Mouse (Mus musculus): Measurements from ENCODE around the gene Gm37240. TPM values are rescaled to one million over a fixed set of nuclear protein-coding genes. Genes with fewer than 3 reads are reported as not detected.

Gene Gm37240
- polyA plus RNA-seq, 1 experiment from 2014 or later = 0.52 TPM

DNA sequence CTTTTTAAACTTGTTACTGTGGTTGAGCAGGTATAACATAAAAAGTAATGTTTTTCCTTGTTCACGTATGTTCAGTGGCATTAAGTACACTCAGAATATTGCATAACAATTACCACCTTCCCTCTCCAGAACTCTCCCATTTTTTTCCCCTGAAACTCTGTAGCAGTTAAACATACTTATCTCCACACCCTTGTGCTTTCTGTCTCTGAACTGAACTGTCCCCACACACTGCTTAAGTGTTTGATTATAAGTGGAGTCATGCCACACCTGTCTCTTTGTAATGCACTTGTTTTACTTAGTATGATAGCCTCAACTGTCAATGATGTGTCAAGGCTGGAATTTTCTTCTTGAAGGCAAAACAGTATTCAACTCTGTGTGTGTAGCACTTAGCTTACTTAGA is 963.6 kb downstream of the Gm37240 start:
- Histone ChIP-seq H3K27ac (no peak overlapping the region), H3K4me2 (no peak overlapping the region), H3K9ac (no peak overlapping the region), H3K4me1 (peaks cover 8% of the 10 kb centered on the region), H3K4me3 (no peak overlapping the region), H3K9me3 (replicated peaks) (no peaks in the 10 kb centered on the region), H3K36me3 (no peaks in the 10 kb centered on the region), H3K27me3 (replicated peaks) (no peaks in the 10 kb centered on the region)
- ATAC-seq = no peak
- WGBS (ENCODE audit: insufficient replicate concordance) = 75% methylated on average over 1 of the region's 1 CpGs

- 45% methylated on average over 1 of the region's 1 CpGs for WGBS (ENCODE audit: insufficient replicate concordance)
- Histone ChIP-seq H3K9me3 (replicated peaks) (no peaks in the 10 kb centered on the region), H3K4me3 (no peak overlapping the region), H3K9ac (no peak overlapping the region), H3K4me1 (peaks cover 8% of the 10 kb centered on the region), H3K27me3 (replicated peaks) (no peaks in the 10 kb centered on the region), H3K4me2 (no peak overlapping the region), H3K27ac (no peak overlapping the region), H3K36me3 (no peaks in the 10 kb centered on the region)
- no peak for ATAC-seq
These were observed 964.1 kb downstream of the Gm37240 start for GRCm38 (mm10) chr3:84923256-84923655.

DNA sequence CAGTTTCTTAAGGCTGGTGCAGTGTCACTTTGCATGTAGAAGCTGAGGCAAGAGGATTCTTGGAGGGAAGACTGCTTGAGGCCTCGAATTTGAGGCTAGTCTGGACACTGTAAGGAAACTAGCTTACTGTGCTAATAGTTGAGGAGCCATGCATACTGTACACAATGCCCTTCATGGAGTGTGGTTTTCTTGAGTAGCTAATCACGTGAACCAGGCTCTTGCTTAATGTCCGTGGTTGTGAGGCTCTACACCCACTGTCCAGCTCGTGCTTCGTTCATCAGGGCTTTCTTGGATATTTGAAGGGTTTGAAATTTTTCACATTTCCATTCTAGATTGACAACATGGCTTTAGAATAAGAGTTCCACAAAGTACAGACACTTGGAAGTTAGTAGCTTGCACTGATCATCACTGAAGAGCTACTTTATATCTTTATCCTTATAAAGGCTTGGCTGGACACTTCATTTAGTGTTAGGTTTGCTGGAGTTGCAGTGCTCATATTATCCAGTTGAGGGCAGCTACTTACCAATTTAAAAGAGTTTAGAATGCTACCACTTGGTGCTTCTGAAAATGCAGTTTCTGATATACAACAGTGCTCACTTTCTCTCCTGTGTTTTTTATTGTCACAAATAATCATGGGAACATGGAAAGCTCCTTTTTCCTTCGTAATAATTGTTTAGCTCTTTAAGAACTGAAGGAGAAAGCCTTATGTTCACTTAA is 965.5 kb downstream of the Gm37240 start:
- no peak for ATAC-seq
- Histone ChIP-seq H3K4me1 (peaks cover 11% of the 10 kb centered on the region), H3K9me3 (replicated peaks) (no peaks in the 10 kb centered on the region), H3K27ac (no peak overlapping the region), H3K27me3 (replicated peaks) (no peaks in the 10 kb centered on the region), H3K9ac (no peak overlapping the region), H3K36me3 (no peaks in the 10 kb centered on the region), H3K4me3 (no peak overlapping the region), H3K4me2 (no peak overlapping the region)
- 50% methylated on average over 6 of the region's 6 CpGs for WGBS (ENCODE audit: insufficient replicate concordance)

- H3K36me3 ChIP-seq = no peaks in the 10 kb centered on the region
- H3K9ac ChIP-seq = no peak overlapping the region
- no peak for ATAC-seq
- no peak overlapping the region for H3K4me3 ChIP-seq
- no peak overlapping the region for H3K27ac ChIP-seq
- no peaks in the 10 kb centered on the region for H3K27me3 ChIP-seq (replicated peaks)
- H3K4me1 ChIP-seq = peaks cover 7% of the 10 kb centered on the region
- no peaks in the 10 kb centered on the region for H3K9me3 ChIP-seq (replicated peaks)
- no peak overlapping the region for H3K4me2 ChIP-seq
- 72% methylated on average over 9 of the region's 9 CpGs for WGBS (ENCODE audit: insufficient replicate concordance)
These were observed 969.2 kb downstream of the Gm37240 start for GRCm38 (mm10) chr3:84917903-84918679.

DNA sequence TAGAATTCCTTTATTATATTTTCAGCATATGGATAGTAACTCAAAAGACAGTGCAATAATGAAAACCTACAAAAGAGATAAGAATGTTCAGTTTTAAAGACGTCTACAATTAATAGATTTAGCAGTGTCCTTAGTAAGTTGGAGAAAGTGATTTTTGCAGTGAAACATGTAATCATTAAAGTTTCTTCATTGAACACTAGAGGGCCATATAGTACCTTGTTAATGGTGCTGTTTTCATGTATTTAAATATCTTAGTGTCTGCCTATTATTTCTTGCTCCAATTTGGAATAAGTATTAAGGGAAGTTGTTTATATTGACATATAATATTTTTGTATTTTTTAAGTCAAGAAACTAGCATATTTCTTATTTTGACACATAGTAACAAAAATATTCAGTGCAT is 973.0 kb downstream of the Gm37240 start:
- 0 out of 2 replicates have a peak, but pooled peaks cover 4% of the 10 kb centered on the region for H3K4me1 ChIP-seq
- no peak overlapping the region for H3K4me3 ChIP-seq
- WGBS (ENCODE audit: insufficient replicate concordance) = 41% methylated on average over 1 of the region's 1 CpGs
- no peaks in the 10 kb centered on the region for H3K36me3 ChIP-seq
- no peak overlapping the region for H3K9ac ChIP-seq
- no peaks in the 10 kb centered on the region for H3K9me3 ChIP-seq (replicated peaks)
- no peak overlapping the region for H3K4me2 ChIP-seq
- no peak overlapping the region for H3K27ac ChIP-seq
- no peaks in the 10 kb centered on the region for H3K27me3 ChIP-seq (replicated peaks)
- no peak for ATAC-seq

- peaks cover 10% of the 10 kb centered on the region for H3K36me3 ChIP-seq
- no peak overlapping the region for H3K4me3 ChIP-seq
- WGBS (ENCODE audit: insufficient replicate concordance) = 21% methylated on average over 1 of the region's 1 CpGs
- H3K27me3 ChIP-seq (replicated peaks) = no peaks in the 10 kb centered on the region
- H3K27ac ChIP-seq = no peak overlapping the region
- no peak overlapping the region for H3K4me2 ChIP-seq
- ATAC-seq = no peak
- H3K9me3 ChIP-seq (replicated peaks) = no peaks in the 10 kb centered on the region
- H3K9ac ChIP-seq = no peak overlapping the region
- no peaks in the 10 kb centered on the region for H3K4me1 ChIP-seq
These were observed 980.8 kb downstream of the Gm37240 start for GRCm38 (mm10) chr3:84906528-84906927.

DNA sequence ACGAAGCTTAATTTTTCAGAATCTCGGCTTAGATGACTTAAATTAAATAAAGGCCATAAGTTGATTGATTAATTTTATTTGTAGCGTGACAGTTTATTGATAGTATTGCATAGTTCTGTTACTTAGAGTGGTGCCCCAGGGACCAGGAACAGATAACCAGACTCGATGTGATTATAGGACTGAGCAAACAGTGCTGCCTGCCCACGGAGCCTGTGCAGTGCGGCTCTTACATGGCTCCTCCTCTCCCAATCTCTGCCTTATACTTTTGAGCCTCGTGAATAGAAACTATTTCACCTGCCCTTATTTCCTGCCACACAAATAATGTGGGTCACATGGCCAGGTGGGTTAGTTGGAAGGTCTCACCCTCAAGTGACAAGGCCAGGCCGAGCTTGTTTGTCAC is 989.4 kb downstream of the Gm37240 start:
- H3K27ac ChIP-seq = no peak overlapping the region
- WGBS (ENCODE audit: insufficient replicate concordance) = 73% methylated on average over 8 of the region's 8 CpGs
- no peaks in the 10 kb centered on the region for H3K27me3 ChIP-seq (replicated peaks)
- H3K4me2 ChIP-seq = no peak overlapping the region
- H3K4me3 ChIP-seq = no peak overlapping the region
- H3K9ac ChIP-seq = no peak overlapping the region
- no peaks in the 10 kb centered on the region for H3K4me1 ChIP-seq
- no peak for ATAC-seq
- H3K36me3 ChIP-seq = no peaks in the 10 kb centered on the region
- H3K9me3 ChIP-seq (replicated peaks) = no peaks in the 10 kb centered on the region

- ATAC-seq = no peak
- Histone ChIP-seq H3K36me3 (no peaks in the 10 kb centered on the region), H3K27ac (no peak overlapping the region), H3K4me3 (no peak overlapping the region), H3K27me3 (replicated peaks) (no peaks in the 10 kb centered on the region), H3K4me2 (no peak overlapping the region), H3K9ac (no peak overlapping the region), H3K9me3 (replicated peaks) (no peaks in the 10 kb centered on the region), H3K4me1 (peaks cover 5% of the 10 kb centered on the region; the same call in 1 of the 2 replicates)
- 74% methylated on average over 5 of the region's 5 CpGs for WGBS (ENCODE audit: insufficient replicate concordance)
These were observed 996.3 kb downstream of the Gm37240 start for GRCm38 (mm10) chr3:84890983-84891382.

- Histone ChIP-seq H3K9me3 (replicated peaks) (no peaks in the 10 kb centered on the region), H3K4me2 (no peak overlapping the region), H3K4me3 (no peak overlapping the region), H3K4me1 (peaks cover 11% of the 10 kb centered on the region), H3K27ac (no peak overlapping the region), H3K36me3 (no peaks in the 10 kb centered on the region), H3K9ac (no peak overlapping the region), H3K27me3 (replicated peaks) (no peaks in the 10 kb centered on the region)
- ATAC-seq = no peak
- 58% methylated on average over 1 of the region's 1 CpGs for WGBS (ENCODE audit: insufficient replicate concordance)
These were observed 997.7 kb downstream of the Gm37240 start for GRCm38 (mm10) chr3:84889648-84890047.

DNA sequence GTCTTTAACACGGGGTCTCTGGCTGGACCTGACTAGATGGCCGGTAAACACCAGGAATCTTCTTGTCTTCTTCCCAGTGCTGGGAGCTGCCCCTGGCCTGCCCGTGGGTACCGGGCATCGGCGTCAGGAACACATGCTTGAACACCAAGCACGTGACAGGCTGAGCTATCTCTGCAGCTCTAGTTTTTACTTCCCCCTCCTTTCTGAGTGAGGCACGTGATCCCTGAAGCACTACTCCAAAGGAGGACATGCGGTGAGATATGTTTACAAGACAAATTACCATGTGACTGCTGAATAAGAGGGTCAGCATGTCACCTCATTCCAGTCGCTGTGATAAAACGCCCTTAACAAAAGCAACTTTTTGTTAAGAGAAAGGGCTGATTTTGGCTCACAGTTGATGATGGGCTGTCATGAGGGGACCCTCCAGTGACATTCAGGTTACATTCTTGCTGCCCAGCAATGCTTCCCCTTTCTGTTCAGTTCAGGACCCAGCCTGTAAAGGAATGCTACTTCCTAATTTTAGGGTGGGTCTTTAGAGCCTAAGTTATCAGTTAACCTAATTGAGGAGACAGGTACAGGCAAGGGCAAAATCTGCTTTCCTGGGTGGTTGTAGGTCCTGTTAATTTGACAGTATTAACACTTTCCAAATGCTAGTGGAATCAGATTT is 1003.4 kb downstream of the Gm37240 start:
- no peak overlapping the region for H3K4me2 ChIP-seq
- no peak overlapping the region for H3K27ac ChIP-seq
- 30% methylated on average over 11 of the region's 11 CpGs for WGBS (ENCODE audit: insufficient replicate concordance)
- no peak overlapping the region for H3K4me3 ChIP-seq
- peak; percentile 42; the same call in 1 of the 2 replicates for ATAC-seq
- H3K9me3 ChIP-seq (replicated peaks) = no peaks in the 10 kb centered on the region
- peaks cover 4% of the 10 kb centered on the region; the same call in 1 of the 2 replicates for H3K36me3 ChIP-seq
- peaks cover 21% of the 10 kb centered on the region for H3K4me1 ChIP-seq
- H3K27me3 ChIP-seq (replicated peaks) = no peaks in the 10 kb centered on the region
- H3K9ac ChIP-seq = no peak overlapping the region

DNA sequence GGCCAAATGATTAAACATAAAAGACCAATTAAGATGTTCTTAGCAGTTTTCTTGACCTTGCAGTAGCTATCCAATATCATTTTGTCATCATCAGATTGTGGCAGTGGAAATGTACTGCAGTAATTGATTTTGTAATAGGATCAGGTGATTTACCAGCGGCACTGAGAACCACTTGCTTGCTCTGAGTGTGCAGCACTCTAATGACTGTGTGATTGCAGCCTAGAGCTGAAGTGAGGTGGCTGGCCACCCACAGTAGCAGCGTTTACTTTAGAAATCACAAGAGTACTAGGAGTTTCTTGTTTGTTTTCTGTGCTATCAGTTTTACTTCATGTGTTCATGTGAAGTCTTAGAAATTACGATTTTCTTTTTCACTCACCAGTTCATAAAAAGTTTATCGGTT is 1011.1 kb downstream of the Gm37240 start:
- H3K4me1 ChIP-seq = no peaks in the 10 kb centered on the region
- H3K9me3 ChIP-seq (replicated peaks) = no peaks in the 10 kb centered on the region
- no peak for ATAC-seq
- peaks cover 4% of the 10 kb centered on the region; the same call in 1 of the 2 replicates for H3K36me3 ChIP-seq
- H3K9ac ChIP-seq = no peak overlapping the region
- no peak overlapping the region for H3K4me3 ChIP-seq
- no peaks in the 10 kb centered on the region for H3K27me3 ChIP-seq (replicated peaks)
- no peak overlapping the region for H3K4me2 ChIP-seq
- H3K27ac ChIP-seq = no peak overlapping the region
- 76% methylated on average over 4 of the region's 4 CpGs for WGBS (ENCODE audit: insufficient replicate concordance)

- Histone ChIP-seq H3K27ac (no peak overlapping the region), H3K27me3 (replicated peaks) (no peaks in the 10 kb centered on the region), H3K4me1 (no peaks in the 10 kb centered on the region), H3K9ac (no peak overlapping the region), H3K36me3 (peaks cover 4% of the 10 kb centered on the region; the same call in 1 of the 2 replicates), H3K4me3 (no peak overlapping the region), H3K9me3 (replicated peaks) (no peaks in the 10 kb centered on the region), H3K4me2 (no peak overlapping the region)
- no peak for ATAC-seq
- 78% methylated on average over 9 of the region's 9 CpGs for WGBS (ENCODE audit: insufficient replicate concordance)
These were observed 1012.0 kb downstream of the Gm37240 start for GRCm38 (mm10) chr3:84875306-84875705.
